Mouse (Mus musculus) heart, postnatal 14 days (tissue): Measurements from ENCODE around the gene Acox2. TPM values are rescaled to one million over a fixed set of nuclear protein-coding genes. Genes with fewer than 3 reads are reported as not detected.

Experiments used
- DNase-seq, 2 experiments: peaks; one replicate each; pipeline ENCODE4 v3.0.0; 2021 to 2022
- intact Hi-C: fragments of 180-260 bp; cut with DNase I; formaldehyde crosslinking; loops from one replicate; pipeline ENCODE4 v1.15.1; 2025
- total RNA-seq, 2 experiments: library from RNA; stranded (reverse); gene quantifications; 2 replicates each; pipeline ENCODE4 v1.2.3; 2021

The Acox2 gene
- total RNA-seq, 2 experiments from 2014 or later = 0.48 TPM; not detected in 1

DNA sequence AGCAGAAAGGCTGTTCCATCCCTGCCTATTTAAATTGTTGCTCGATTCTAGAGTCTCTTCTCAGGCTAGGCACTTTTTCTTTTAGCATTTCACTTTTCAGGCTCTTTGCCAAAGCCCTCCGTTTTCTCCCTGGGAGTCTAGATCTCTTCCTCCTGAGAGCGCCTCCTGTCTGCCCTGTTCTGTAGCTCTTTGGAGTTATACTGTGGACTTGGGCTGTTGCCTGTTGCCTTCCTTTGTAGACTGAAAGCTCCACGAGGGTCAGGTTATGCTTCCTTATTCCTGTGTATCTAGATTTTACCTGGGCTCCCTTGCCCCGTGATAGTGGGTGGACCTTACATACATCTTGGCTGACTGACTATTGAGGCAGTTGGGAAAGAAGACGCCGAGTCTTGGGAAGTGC lies 40.9 kb downstream of the Acox2 start:
- intact Hi-C loops = loop anchor here (5.0 kb wide), 1 partner anchor 84 kb away; no protein-coding TSS in a partner anchor
- DNase-seq = no peak

DNA sequence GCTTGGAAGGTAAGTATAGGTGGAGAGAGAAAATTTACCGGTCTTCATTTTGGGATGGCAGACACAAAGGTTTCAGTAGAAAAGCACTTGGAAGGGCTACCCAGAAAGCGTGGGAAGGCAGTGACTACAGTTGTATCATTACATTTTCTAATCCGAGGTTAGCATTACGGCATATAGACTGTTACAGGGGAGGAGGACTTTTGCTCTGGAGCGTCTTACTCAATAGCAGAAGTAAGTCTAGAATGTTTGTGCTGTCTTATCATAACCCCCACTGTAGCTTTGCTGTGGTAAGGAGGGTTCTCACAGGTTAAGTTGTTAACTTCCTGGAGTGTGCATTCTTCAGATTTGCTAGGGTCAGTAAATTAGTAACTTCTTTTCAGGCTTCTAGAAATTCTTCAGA lies 43.1 kb downstream of the Acox2 start:
- DNase-seq = no peak
- intact Hi-C loops = loop anchor here (5.0 kb wide), 1 partner anchor 86 kb away; no protein-coding TSS in a partner anchor

DNA sequence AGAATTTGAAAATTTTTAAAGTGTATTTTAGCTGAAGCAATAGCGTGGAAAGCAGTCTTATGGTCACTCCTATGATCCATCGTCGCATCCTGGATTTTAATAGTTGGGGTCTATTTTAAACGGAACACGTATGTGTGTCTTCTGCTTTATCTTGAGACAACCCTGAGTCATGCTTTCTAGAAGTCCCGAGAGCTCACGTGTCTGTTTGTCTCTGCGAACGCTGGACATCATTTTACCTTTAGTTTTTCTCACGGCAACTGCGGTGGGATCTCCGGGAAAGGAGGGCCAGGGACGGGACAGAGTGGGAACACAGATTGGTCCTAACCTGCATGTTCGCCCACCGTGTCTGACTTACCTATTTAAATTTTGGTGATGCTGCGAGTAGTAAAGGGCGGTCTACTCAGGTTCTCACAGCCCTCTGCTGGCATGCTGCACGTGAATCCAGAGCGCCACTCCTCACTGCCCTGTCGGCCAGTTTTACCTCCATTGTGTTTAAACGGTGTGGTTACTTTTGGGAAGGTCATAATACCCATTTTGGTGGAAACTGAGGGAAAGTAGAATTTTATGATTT lies 43.9 kb downstream of the Acox2 start:
- intact Hi-C loops = loop anchor here (2.0 to 5.0 kb wide), 2 partner anchors 42 to 87 kb away; partner anchors contain the start of gene Pdhb
- DNase-seq = no peak

DNA sequence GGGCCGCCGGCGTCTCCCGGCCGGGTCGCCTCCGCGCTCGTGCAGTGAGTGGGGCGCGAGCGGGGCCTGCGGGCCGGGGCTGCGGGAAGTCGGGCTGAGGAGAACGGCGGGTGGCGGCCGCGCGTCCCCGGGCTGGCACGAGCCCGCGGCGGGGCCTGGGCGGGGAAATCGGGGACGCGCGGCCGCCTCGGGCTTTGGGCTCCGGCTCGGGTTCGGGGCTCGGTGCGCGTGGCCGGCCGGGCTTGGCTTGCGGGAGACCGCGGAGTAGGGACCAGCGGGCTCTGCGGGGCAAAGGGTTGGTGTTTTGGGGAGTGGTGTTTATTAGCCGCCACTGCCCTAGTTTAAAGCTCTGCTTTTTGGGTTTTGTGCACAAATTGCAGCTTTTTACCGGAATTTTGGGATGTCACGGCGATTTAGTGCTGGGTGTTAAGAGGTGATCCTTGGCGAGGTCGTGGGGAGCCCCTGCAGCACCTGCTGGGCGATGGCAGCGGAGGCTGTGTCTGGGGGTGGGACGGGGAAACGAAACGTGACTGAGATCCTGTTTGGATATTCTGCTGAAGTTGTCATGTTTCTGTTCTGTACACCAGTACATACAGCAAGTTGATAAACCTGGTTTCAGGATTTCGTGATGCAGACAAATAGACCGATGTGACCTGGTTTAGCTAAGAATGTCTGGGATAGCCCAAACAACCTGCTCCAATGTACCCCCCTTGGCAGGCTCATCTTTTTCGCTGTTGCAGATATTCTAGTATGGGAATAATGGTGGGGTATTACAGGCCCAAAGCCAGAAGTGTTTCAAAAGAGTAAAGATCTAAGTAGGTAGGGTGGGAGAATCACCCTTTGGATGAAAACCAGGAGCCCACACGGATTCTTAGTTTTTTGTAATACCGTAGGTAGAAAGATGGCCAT lies 44.6 kb downstream of the Acox2 start:
- intact Hi-C loops = loop anchor here (2.0 to 5.0 kb wide), 3 partner anchors 42 to 117 kb away; partner anchors contain the start of genes Pdhb and Pxk
- DNase-seq = peak; percentile 81 to 85

DNA sequence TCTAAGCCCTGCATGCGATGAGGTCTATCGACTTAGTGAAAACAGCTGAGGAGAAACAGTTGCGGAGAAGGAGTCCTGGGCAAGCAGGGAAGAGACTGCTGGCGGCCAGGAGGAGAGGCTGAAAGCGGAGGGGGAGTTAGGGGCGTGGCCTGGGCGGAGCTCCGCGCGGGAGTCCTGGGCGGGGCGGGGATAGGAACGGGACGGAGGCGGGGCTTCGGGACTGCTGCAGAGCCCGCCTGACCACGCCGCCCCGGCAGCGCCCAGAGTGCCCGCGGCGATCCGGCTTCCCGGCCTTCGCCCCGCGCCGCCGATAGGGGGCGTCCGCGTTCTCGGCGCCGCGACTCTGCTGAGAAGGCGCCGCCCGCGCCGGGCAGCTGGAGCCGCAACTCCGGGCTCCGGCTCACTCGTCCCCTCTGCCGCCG lies 45.3 kb downstream of the Acox2 start, which contains the start of gene Kctd6:
Gene Kctd6 (plus strand): TSS at position 338 of the 422 bp plus-strand sequence.
- intact Hi-C loops = loop anchor here (2.0 to 5.0 kb wide), 2 partner anchors 41 to 117 kb away; partner anchors contain the start of genes Pdhb and Pxk
- DNase-seq = peak; percentile 100

DNA sequence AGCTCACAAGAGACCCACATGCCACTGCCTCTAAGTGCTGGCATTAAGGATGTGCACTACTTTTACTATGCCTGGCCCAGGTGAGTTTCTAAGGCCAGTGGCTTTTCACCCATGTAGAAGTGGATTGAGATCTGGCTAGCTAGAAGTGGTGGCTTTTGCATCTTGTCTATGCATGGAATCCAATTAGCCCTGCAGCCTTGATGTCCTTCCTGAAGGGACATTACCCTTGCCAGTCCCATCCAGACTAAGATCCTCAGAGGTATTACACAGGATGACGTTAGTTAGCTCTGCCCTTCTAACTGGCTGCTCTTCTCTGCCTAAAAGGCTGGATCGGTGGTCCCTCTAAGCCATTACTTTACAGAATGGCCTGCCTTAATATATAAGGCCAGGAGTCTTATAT lies 46.2 kb downstream of the Acox2 start:
- DNase-seq = no peak
- intact Hi-C loops = loop anchor here (5.0 kb wide), 1 partner anchor 116 kb away; the partner anchor contains the start of gene Pxk

DNA sequence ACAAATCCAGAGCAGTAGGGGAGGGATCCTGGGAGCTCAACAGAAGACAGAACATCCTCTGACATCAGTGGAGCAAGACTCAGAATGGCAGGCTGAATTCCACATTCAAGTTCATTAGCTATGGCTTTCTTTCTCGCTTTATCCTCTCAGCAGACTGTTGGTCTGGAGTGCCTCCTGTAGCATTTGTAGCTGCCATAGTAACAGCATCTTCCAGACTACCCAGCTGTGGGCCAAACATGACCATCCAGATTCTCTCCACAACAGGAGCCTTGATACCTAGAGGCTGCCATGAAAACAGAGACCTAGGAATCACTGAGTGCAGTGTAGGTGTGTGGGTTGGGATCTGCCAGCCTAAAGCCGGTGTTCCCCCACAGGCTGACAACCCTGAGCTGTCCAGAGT lies 49.3 kb downstream of the Acox2 start:
- intact Hi-C loops = loop anchor here (5.0 kb wide), 1 partner anchor 113 kb away; the partner anchor contains the start of gene Pxk
- DNase-seq = no peak

DNA sequence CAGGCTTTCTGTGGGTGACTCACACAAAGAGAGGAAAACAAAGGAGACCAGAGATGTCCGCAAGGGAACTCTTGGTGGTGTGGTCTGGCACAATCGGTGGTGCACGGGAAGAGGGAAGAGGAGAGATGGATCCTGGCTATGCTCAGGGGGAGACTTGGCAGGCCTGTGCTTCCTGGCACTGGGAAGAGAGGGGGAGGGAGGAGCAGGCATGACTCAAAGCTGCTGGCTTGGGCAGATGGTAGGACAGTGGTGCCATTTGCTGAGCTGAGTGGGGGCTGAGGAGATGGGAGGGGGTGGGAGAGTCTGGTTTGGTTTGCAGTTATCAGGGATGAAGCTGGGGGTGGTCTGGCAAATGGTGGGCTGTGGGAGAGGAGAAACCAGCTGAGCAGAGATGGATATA lies 50.3 kb downstream of the Acox2 start:
- DNase-seq = no peak
- intact Hi-C loops = no loop called here

DNA sequence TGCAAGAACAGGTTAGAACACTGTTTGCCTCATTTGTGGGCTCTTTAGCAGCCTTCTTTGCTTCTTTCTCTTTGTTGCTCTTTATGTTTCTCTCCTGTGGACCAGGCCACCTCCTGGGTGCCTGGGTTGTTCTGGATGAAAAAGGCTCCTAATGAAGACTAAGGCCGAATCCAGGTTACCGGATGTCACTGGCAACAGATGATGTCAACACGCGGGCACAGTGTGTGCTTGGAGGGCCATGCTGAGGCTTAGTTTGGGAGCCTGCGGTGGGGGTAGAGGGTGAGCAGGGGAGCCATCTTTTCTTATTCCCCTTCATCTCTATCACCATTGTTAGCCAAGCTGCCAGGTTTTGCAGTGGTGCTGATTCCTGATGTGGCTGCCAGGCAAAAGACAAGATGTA lies 51.6 kb downstream of the Acox2 start:
- intact Hi-C loops = no loop called here
- no peak for DNase-seq

DNA sequence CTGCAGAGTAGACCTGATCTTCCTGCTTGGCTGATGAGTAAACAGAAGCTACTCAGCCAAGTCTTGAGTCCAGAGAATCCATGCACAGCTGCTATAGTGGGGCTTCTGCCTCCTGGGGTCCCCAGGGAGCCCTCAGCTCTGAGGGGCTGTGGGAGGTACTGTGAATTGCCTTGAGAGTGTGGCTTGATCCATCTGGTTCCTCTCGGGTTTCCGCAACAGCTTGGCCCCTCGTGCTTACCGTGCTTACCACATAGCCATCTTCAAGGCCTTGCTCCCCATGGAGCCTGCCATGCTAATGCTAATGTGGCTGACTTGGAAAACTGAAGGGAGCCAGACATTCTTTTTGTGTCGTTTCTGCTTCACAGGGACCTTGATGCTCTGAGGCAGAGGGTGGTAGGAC lies 52.0 kb downstream of the Acox2 start:
- intact Hi-C loops = no loop called here
- no peak for DNase-seq

DNA sequence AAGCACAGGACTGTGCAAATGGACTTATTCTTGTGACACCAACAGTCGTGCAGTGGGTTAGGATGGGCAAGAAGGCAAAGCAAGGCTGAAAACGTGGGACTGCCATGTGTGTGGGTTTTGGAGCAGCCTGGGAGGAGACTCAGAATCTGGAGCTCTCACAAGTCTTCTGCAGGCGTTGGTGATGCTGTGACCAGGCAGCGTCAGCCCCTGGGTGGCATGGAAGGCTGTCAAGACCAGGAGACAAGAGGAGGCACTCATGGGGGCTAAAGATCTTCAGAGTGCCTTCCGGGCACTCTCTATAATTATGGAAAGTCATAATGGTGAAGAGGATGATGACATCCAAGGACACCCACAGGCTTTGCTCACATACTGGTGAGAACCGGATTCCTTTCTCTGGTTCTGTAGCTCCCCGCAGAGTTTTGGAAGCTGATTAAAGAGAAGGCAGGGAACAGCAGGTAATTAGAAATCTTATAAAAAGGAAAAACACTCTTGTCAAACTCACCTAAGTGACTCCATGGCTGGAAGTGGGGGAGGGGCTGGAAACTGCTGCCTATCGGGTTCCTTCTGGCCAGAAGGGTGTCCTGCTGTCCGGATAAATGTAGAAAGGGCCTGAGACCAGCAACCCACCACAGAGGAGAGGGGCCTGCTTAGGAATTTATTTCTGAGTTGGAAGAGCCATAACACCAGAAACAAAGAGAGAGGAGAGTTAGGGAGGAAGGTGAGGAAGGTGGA lies 52.8 kb downstream of the Acox2 start:
- intact Hi-C loops = no loop called here
- no peak for DNase-seq

DNA sequence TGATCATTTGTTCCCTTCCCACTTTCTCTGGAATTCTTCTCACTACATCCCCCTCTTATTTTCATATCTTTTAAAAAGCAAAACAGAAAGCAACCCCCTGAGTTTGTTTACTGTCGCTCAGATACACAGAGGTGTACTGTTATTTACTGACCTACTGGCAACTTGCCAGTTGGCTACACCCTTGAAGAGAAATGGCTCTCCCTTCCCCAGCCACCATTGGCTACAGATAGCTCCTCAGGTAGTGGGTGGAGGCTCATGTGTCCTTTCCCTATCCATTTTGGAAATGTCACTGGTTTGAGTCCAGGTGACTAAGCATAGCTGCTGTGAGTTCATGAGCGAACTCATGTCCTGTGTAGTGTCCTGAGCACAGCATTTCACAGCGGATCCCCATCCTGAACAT lies 57.4 kb downstream of the Acox2 start:
- no peak for DNase-seq
- intact Hi-C loops = no loop called here

DNA sequence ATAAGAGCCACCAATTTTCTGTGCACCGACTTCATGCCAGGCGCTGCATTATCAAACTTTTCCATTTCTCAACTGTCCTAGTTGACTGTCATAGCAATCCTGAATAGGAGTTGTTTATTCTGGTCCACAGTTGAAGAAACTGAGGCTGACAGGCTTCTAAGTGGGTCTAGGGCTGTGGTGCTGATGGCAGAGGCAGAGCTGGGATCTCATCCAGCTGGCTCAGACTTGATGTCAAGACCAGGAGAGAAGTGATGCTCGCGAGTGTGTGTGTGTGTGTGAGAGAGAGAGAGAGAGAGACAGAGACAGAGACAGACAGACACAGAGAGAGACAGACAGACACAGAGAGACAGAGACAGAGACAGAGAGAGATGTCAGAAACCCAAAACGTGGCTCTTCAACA lies 58.4 kb downstream of the Acox2 start:
- no peak for DNase-seq
- intact Hi-C loops = no loop called here

DNA sequence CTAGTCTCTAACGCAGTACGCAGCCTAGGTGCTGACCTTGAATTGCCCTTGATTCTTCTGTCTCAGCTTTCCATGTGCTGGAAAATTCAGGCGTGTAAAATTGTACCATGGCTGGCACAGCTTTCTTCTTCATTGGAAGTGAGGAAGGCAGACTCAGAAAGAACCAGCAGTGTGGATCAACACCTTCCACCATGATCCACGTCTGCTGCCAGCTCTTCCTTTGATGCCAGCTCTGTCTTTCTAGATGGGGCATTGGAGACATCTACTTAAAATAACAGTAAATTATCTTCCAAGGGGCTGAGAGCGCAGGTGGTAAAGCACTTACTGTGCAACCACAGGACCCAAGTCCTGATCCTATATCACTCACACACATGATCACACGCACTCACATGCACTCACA lies 66.4 kb downstream of the Acox2 start:
- intact Hi-C loops = no loop called here
- DNase-seq = no peak

DNA sequence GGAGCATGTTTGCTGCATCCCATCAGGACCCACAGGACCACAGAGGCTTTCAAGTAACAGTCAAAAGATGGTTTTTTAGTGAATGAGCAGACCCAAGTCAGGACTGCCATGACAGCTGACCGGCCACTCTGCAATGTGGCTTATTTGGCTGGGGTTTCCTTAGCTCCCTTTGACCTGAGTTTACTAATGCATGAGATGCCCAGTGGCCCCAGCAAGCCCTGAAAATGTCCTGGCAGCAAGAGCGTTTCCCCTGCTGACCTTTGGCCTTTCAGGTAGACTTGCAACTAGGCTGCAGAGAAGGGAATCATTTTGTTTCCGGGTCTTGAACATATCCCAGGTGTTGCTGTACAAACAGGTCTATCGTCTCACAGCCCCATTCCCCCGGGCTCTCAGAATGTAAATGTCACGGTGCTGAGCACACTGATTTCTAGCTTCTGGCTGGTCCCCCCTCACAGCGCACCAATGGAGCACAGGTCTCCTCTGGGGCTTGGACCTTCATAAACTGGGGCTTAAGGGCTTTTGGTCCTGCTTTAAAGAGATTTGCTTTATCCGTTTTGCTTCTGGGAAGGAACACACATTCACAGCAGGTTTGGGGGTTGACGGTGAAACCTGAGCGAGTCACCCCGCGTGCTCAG lies 67.7 kb downstream of the Acox2 start:
- intact Hi-C loops = no loop called here
- DNase-seq = no peak

DNA sequence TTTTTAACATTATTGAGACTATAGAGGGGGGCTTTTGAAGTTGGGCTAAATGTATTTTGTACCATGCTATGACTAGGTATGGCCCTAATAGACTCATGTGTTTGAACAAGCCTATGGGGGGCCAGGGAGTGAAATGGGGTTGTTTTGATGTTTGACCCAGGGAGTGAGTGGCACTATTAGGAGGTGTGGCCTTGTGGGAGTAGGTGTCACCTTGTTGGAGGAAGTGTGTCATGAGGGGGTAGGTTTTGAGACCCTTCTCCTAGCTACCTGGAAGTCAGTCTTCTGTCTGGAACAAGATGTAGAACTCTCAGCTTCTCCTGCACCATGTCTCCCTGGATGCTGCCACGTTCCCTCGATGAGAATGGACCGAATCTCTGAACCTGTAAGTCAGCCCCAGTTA lies 68.6 kb downstream of the Acox2 start:
- DNase-seq = no peak
- intact Hi-C loops = no loop called here

DNA sequence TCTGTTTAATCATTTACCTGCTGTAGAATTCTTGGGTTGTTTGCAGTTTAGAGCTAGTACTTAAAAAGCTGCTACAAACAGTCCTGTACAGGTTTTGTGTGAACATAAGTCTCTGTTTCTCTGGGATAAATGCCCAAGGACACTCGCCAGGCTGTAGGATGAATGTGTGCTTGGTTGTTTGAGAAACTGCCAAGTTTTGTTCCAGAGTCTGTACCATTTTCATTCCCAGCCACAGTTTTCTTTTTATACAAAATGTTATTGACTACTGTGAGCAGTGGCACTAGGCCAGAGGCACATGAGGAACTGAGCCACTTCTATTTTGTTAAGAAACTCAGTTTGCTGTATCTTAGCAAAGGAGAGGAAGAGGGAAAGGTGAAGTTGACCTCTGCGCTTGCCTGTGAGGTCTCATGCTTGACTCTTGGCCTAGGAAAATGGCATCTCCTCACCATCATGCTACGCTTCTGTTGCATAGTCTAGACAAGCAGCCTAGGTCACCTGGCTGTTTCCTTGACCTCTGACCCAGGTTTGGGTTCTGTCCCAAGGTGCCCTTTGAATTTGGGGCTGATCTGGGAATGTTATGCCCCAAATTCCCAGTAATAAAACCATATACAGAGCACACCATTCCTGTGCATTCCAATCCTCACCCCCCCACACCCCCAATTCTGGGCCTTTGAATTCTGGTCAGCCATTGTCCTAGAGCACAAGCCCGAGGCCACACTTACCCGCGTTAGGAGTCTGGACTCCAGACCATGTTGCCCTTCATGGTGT lies 72.7 kb downstream of the Acox2 start:
- intact Hi-C loops = no loop called here
- no peak for DNase-seq

DNA sequence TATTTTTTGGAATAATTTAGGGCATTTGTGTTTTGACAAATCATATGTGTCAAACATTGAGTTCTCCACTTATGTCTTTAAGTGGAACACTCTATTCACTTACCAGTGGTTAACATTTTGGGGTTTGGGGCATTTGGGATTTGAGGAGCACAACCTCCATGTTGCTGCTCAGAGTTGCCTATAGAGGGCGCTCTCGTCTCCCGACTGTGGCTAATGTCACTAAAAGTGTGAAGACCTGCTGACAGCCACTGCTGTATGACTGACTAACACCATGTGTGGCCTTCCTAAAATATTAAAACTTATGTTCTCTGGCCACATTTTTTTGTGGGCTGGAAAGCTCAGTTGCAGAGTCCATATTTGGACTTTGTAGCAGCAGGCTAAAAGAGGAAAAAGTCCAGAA lies 75.8 kb downstream of the Acox2 start:
- intact Hi-C loops = no loop called here
- DNase-seq = no peak

DNA sequence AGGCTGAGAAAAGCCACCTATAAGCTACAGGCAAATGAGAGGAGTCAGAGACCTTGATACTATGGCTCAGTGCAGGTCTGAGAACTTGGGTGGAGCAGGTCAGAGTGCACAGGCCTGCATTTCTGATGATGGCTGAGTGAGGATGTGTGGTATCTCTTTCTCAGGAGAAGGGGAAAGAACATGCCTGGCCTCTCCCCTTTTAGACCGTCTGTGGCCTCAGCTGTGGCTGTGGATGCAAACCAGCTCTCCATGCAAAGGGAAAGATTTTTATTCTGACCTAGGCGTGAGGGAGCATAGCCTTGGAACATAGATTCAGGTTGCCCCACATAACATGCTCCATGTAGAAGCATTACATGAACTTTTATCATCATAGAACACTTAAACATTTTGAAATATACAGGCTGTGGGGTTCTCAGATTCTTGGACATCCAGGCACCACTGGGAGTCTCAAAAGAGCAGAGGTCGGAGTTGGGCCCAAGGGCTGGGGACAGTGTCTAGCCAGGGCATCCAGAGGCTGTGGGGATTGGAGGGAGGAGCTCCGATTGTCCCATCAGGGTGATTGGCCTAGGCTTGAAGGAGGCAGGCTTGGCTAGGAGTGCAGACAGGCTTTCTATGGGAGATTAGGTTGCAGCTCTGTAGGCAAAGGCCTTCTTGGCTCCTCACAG lies 78.7 kb downstream of the Acox2 start:
- intact Hi-C loops = no loop called here
- no peak for DNase-seq
